Mouse (Mus musculus): ENCODE measurements at regions not wholly inside any gene's neighbourhood (a gene's known extent, or its start where the extent isn't known, plus 50 kb on each side); places are given as distances from the start of the nearest gene placed in this dataset.

DNA sequence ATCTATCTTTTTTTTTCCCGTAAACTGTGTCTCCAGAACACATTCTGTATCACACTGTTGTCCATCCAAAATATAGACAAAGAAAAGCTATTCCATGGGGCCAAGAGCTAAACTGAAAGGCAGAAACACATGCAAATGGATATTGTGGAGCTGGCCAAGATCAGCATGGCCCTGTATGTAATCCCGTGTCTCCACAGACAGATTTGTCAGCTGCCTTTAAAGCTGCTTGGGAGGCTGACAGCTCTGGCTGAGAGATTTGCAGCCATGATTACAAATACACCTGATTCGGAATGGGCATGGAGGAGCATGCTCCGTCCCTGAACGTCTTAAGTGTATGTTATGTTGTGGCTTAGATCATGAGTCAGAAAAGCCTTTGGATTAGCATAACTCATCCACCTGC, 292.7 kb upstream of the Zic4 start:
- no peak for TF ChIP-seq CTCF (IDR thresholded peaks at IDR 0.05; ENCODE audit: low read depth)
- TF ChIP-seq EP300 (IDR thresholded peaks at IDR 0.05; ENCODE audit: low read depth): no peak

Data from liver, postnatal 0 days (tissue).